In the genomic region with DNA sequence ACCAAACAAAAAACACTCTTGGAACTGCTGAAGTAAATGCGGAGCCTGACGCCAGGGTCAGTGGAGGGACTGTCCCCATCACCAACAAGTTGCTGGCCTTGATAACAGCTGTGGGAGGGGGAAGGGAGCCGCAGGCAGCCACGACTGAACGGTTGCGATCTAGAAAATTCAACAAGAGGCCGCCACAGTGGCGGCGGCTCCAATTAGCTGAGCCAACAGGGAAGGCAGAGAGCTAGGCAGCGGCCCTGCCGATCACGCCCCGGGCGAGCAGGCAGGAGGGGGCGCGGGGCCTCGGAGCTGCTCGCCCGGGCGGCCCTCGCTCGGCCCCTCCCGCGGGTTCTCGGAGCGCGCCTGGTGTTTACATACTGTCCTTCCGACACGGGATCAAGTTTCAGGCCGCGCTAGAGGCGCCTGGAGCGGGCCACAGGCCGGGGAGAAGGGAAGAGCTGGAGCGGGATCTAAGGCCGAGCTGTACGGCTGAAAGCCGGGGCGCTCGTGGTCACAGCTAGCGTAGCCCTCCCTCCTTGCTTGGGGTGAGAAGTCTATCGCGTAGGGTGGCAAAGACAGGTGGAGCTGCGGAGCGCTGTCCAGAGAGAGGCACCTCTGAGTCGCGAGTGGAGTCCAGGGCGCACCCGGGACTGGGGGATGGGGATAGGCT, we compare ENCODE assay signal across 8 mouse cellular contexts. TPM values are rescaled to one million over a fixed set of nuclear protein-coding genes. Genes with fewer than 3 reads are reported as not detected.
DNase-seq lines count a peak whose midpoint lies in the region; ATAC-seq lines count a peak whose summit lies in the region.

No protein-coding gene starts in this region.

- peak overlapping the region; percentile 69 for H3K4me2 ChIP-seq in intestine, embryonic 16.5 days (ENCODE audit: low read depth, low read length)

- peak overlapping the region; percentile 64 for H3K9ac ChIP-seq in intestine, embryonic 16.5 days (ENCODE audit: low read depth, low read length)

- H3K36me3 ChIP-seq in intestine, embryonic 16.5 days (ENCODE audit: control insufficient read depth, insufficient read depth, low read length): no peaks in the 10 kb centered on the region
- H3K36me3 ChIP-seq in splenic B cell, adult 2 months (ENCODE audit: control insufficient read depth, insufficient read depth, low read length, poor library complexity, severe bottlenecking): no peaks in the 10 kb centered on the region

- no peaks in the 10 kb centered on the region for H3K9me3 ChIP-seq in intestine, embryonic 16.5 days (ENCODE audit: control insufficient read depth, low read length)

- peak overlapping the region; percentile 63 for H3K27ac ChIP-seq in intestine, embryonic 16.5 days (ENCODE audit: low read length)

- intact Hi-C loops in gastrocnemius, postnatal 14 days (cut with DNase I; ENCODE audit: low total_unique reads): no loop called here

- peaks cover 49% of the 10 kb centered on the region for H3K27me3 ChIP-seq in intestine, embryonic 16.5 days (replicated peaks; ENCODE audit: control insufficient read depth, insufficient read depth, low read length)
- no peaks in the 10 kb centered on the region for H3K27me3 ChIP-seq in splenic B cell, adult 2 months (ENCODE audit: control insufficient read depth, insufficient read depth, low read length, poor library complexity, severe bottlenecking)

- peak; percentile 57 for ATAC-seq in intestine, embryonic 16.5 days

- DNase-seq in adrenal gland, adult (ENCODE audit: inconsistent age in 2 of 2, low spot score in 1 of 2): peak; percentile 56 to 79
- no peak for DNase-seq in adrenal gland, postnatal 4 days (ENCODE audit: low spot score in 2 of 2)
- peak; percentile 62 for DNase-seq in ZHBTc4 (ENCODE audit: low read depth, low spot score)
- peak; percentile 73 for DNase-seq in gastrocnemius, postnatal 14 days
- DNase-seq in lung, postnatal 10 days: peak; percentile 86
- DNase-seq in splenic B cell, adult 2 months (ENCODE audit: low read depth, low spot score): peak; percentile 44
- no peak for DNase-seq in layer of hippocampus, adult 18-20 months (ENCODE audit: low spot score in 2 of 2)

- 4% methylated on average over 48 of the region's 49 CpGs for WGBS in intestine, embryonic 16.5 days

- H3K4me3 ChIP-seq in intestine, embryonic 16.5 days (ENCODE audit: low read length): peak overlapping the region; percentile 33

- H3K4me1 ChIP-seq in intestine, embryonic 16.5 days (ENCODE audit: control insufficient read depth, insufficient read depth, low read length): peaks cover 43% of the 10 kb centered on the region

RNA-seq across cellular contexts. Expression of a gene that starts 26.8 kb away (rescaled TPM):
- total RNA-seq in adrenal gland, postnatal 4 days (2021): 10 to 100 TPM; 34.6 to 37.8 TPM
- 10 to 100 TPM; 14.7 to 20.1 TPM for total RNA-seq in gastrocnemius, postnatal 14 days (2021)
- 8.1 and 9.8 TPM in 2 replicates for polyA plus RNA-seq in intestine, embryonic 16.5 days (2015; fragmentation: Nextera tagmentation; extraction: Ambion mirVana)
- total RNA-seq in layer of hippocampus, adult 18-20 months (2021): 10 to 100 TPM; 20.8 to 20.9 TPM

Comparison
In these comparisons a context has a peak if more than half of its experiments do, and no peak if none do; other contexts are left out.
1. DNase-seq: peak in adrenal gland, adult (2 of 2), ZHBTc4 (single experiment), gastrocnemius, postnatal 14 days (single experiment), lung, postnatal 10 days (single experiment) and splenic B cell, adult 2 months (single experiment); none in adrenal gland, postnatal 4 days (0 of 2) and layer of hippocampus, adult 18-20 months (0 of 2).